Mouse (Mus musculus): Measurements from ENCODE around the gene Gm28047. TPM values are rescaled to one million over a fixed set of nuclear protein-coding genes. Genes with fewer than 3 reads are reported as not detected.
"Not testable (repeated sequence)": the region's sequence is repeated elsewhere in the genome, so short reads cannot be mapped to it uniquely, and the experiment has no call there.

Gene Gm28047
- polyA plus RNA-seq, 2 experiments, result not detected

DNA sequence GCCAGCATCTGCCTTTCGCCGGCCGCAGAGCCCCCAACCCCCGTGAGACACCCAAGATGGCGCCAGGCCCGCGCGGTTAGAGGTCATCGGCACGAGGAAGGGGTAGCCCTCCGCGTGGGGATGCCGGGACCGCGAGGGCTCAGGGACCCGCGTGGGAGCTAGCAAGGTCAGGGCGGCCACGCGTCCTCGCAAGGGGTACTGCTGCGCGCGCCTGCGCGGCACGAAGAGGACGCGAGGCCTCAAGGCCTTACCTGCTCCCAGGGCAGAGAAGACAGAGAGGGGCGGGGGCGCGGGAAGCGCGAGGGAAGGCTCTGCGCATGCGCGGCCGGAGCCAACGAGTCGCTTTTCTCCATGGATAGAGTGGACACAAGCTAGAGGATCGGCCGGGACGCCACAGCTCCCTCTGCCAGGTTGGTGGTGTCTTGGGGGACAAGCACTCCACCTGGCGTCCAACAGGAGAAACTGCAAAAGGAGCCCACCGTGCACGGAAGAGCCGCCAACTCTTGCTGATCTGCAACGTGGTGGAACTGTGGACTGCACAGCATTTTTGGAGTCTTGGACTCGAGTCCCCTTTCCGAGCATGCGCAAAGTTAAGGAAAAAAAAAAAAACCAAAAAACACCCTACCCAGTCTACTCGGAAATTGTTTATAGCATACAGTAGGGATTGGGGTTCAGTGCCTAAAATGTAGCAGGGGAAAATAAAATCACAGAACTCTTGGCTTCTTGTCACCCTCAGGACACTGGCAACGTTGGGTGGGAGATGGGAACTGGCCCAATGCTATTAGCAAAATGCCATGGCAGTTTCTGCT lies 46.1 kb upstream of the Gm28047 start:
- H3K4me2 ChIP-seq (replicated peaks; ENCODE audit: low read depth, low read length, severe bottlenecking), result peak overlapping the region; percentile 89
- peaks cover 28% of the 10 kb centered on the region for H3K4me1 ChIP-seq (ENCODE audit: control insufficient read depth, insufficient read depth, low read length)
- ATAC-seq (ENCODE audit: low FRiP score, low read depth), result peak; percentile 88
- peak overlapping the region; percentile 100 for H3K27ac ChIP-seq (replicated peaks; ENCODE audit: low read depth, low read length)
- no peaks in the 10 kb centered on the region for H3K27me3 ChIP-seq (ENCODE audit: control insufficient read depth, insufficient read depth, low read length)
- TF ChIP-seq POLR2A (IDR thresholded peaks at IDR 0.05; ENCODE audit: borderline replicate concordance, extremely low read depth, insufficient read depth, insufficient read length), result peak; percentile 96
- peak overlapping the region; percentile 78 for H3K4me3 ChIP-seq (replicated peaks; ENCODE audit: low read length)
- peaks cover 28% of the 10 kb centered on the region for H3K36me3 ChIP-seq (ENCODE audit: control insufficient read depth, insufficient read depth, low read length)
- under 1% methylated on average over 51 of the region's 53 CpGs for WGBS
- no peaks in the 10 kb centered on the region for H3K9me3 ChIP-seq (ENCODE audit: control insufficient read depth, low read length)
- peak; percentile 98 for DNase-seq (ENCODE audit: low spot score)
- peak overlapping the region; percentile 97 for H3K9ac ChIP-seq (ENCODE audit: low read depth, low read length, severe bottlenecking)

DNA sequence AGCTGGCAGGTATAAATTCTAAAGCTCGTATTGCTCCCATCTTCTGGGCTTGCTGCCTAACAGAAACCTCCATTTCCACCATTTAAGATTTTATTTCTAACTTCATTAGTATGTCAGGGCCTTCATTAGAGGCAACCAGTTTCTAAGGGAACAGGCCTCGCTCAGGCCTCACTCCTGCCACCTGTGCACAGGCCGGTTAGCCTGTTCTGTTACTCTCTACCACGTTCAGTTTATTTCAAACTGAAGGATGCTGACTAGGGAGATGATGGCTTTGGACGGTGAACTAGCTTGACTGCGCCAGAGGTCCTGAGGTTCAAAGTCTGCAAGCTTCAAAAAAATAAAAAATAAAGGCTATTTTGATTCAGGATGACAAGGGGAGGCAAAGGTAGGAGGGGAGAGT lies 45.4 kb upstream of the Gm28047 start:
- Histone ChIP-seq H3K36me3 (ENCODE audit: control insufficient read depth, insufficient read depth, low read length) (peaks cover 34% of the 10 kb centered on the region), H3K27ac (replicated peaks; ENCODE audit: low read depth, low read length) (peak overlapping the region; percentile 90), H3K27me3 (ENCODE audit: control insufficient read depth, insufficient read depth, low read length) (no peaks in the 10 kb centered on the region), H3K9ac (ENCODE audit: low read depth, low read length, severe bottlenecking) (peak overlapping the region; percentile 97), H3K4me3 (replicated peaks; ENCODE audit: low read length) (peak overlapping the region; percentile 78), H3K4me2 (replicated peaks; ENCODE audit: low read depth, low read length, severe bottlenecking) (peak overlapping the region; percentile 89), H3K9me3 (ENCODE audit: control insufficient read depth, low read length) (no peaks in the 10 kb centered on the region), H3K4me1 (ENCODE audit: control insufficient read depth, insufficient read depth, low read length) (peaks cover 28% of the 10 kb centered on the region)
- no peak for ATAC-seq (ENCODE audit: low FRiP score, low read depth)
- 7% methylated on average over 6 of the region's 6 CpGs for WGBS
- TF ChIP-seq POLR2A (IDR thresholded peaks at IDR 0.05; ENCODE audit: borderline replicate concordance, extremely low read depth, insufficient read depth, insufficient read length), result no peak
- no peak for DNase-seq (ENCODE audit: low spot score)

DNA sequence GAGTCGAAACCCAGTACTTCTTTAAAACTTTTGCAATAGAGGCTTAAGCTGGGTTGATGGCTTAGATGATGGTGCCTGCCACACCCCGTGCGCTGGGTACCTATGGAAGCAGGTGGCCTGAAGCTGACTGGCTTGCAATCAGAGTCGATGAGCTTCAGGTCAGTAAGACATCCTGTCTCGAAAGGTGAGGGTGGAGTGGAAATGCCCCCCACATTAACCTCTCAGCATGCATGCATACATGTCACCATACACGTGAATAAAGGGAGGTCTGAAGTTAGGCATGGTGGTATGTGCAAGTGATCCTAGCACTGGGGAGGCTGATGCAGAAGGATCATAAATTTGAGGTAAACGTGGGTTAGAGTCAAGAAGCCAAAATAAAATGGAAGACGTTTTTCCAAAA lies 44.7 kb upstream of the Gm28047 start:
- no peak for DNase-seq (ENCODE audit: low spot score)
- Histone ChIP-seq H3K27me3 (ENCODE audit: control insufficient read depth, insufficient read depth, low read length) (no peaks in the 10 kb centered on the region), H3K9me3 (ENCODE audit: control insufficient read depth, low read length) (no peaks in the 10 kb centered on the region), H3K4me1 (ENCODE audit: control insufficient read depth, insufficient read depth, low read length) (peaks cover 28% of the 10 kb centered on the region), H3K27ac (replicated peaks; ENCODE audit: low read depth, low read length) (no peak overlapping the region), H3K4me2 (replicated peaks; ENCODE audit: low read depth, low read length, severe bottlenecking) (peak overlapping the region; percentile 89), H3K36me3 (ENCODE audit: control insufficient read depth, insufficient read depth, low read length) (peaks cover 41% of the 10 kb centered on the region), H3K4me3 (replicated peaks; ENCODE audit: low read length) (peak overlapping the region; percentile 78), H3K9ac (ENCODE audit: low read depth, low read length, severe bottlenecking) (no peak overlapping the region)
- ATAC-seq (ENCODE audit: low FRiP score, low read depth), result no peak
- no peak for TF ChIP-seq POLR2A (IDR thresholded peaks at IDR 0.05; ENCODE audit: borderline replicate concordance, extremely low read depth, insufficient read depth, insufficient read length)
- 76% methylated on average over 8 of the region's 8 CpGs for WGBS

DNA sequence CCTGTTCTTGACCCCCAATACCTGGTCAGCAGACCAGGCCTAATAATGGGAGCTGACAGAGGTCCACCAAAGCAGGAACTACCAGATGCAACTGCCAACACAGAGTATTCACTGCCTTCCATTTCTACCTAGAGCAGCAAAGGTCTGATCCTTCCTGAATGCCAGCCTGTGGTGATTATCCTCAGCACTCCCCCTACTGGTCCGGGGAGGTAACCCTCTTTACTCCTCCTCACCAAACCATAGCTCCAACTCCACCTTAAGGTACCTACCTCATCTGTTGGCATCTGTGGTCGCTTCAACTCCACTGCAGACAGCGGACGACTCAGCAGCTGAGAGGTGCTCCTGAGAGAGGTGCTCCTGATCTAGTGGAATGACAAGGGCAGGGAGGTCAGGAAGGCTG lies 40.6 kb upstream of the Gm28047 start:
- Histone ChIP-seq H3K4me2 (replicated peaks; ENCODE audit: low read depth, low read length, severe bottlenecking) (no peak overlapping the region), H3K9ac (ENCODE audit: low read depth, low read length, severe bottlenecking) (no peak overlapping the region), H3K27me3 (ENCODE audit: control insufficient read depth, insufficient read depth, low read length) (no peaks in the 10 kb centered on the region), H3K36me3 (ENCODE audit: control insufficient read depth, insufficient read depth, low read length) (peaks cover 76% of the 10 kb centered on the region), H3K9me3 (ENCODE audit: control insufficient read depth, low read length) (no peaks in the 10 kb centered on the region), H3K4me3 (replicated peaks; ENCODE audit: low read length) (no peak overlapping the region), H3K27ac (replicated peaks; ENCODE audit: low read depth, low read length) (no peak overlapping the region), H3K4me1 (ENCODE audit: control insufficient read depth, insufficient read depth, low read length) (peaks cover 8% of the 10 kb centered on the region)
- peak; percentile 63 for DNase-seq (ENCODE audit: low spot score)
- 58% methylated on average over 4 of the region's 4 CpGs for WGBS
- no peak for TF ChIP-seq POLR2A (IDR thresholded peaks at IDR 0.05; ENCODE audit: borderline replicate concordance, extremely low read depth, insufficient read depth, insufficient read length)
- no peak for ATAC-seq (ENCODE audit: low FRiP score, low read depth)

DNA sequence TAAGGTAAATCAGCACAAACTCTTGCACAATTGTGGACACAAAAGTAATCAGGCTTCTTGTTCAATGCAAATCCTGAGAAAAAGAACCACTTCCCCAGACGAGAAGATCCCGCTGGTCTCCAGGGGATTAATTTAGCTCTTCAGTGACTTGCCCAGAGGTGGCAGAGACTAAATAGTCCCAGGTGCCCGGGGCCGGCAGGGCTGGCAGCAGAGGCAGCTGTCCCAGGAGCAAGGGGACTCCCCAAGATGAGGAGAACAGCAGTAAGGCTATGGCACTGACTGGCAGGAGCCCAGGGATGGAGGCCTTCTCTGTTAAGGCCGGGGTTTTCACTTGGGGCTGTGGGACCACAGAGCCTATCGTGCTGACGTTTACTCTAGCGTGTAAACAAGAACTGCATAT lies 39.0 kb upstream of the Gm28047 start:
- peaks cover 82% of the 10 kb centered on the region for H3K36me3 ChIP-seq (ENCODE audit: control insufficient read depth, insufficient read depth, low read length)
- ATAC-seq (ENCODE audit: low FRiP score, low read depth), result no peak

DNA sequence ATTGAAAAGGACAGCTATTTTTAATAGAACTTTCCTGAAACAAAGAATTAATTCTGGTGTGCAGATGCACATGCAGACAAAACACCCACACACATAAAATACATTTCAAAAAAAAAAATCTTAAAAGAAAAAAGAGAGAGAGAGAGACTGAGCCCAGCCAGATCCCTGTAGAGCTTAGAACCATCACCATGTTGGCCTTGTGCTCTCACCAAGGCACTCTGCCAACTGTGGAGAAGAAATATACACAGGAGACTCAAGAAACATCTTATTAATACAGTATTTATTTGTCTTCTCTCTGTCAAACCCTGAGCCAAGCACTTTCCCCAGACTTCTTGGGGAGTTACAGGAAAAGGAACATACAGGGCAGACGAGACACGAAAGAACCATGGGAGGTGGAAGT lies 37.7 kb upstream of the Gm28047 start:
- Histone ChIP-seq H3K4me1 (ENCODE audit: control insufficient read depth, insufficient read depth, low read length) (peaks cover 13% of the 10 kb centered on the region), H3K36me3 (ENCODE audit: control insufficient read depth, insufficient read depth, low read length) (peaks cover 71% of the 10 kb centered on the region)
- not testable (repeated sequence) for H3K9me3 ChIP-seq (ENCODE audit: control insufficient read depth, low read length); ATAC-seq (ENCODE audit: low FRiP score, low read depth); H3K4me2 ChIP-seq (replicated peaks; ENCODE audit: low read depth, low read length, severe bottlenecking); H3K27ac ChIP-seq (replicated peaks; ENCODE audit: low read depth, low read length); DNase-seq (ENCODE audit: low spot score); H3K27me3 ChIP-seq (ENCODE audit: control insufficient read depth, insufficient read depth, low read length); H3K4me3 ChIP-seq (replicated peaks; ENCODE audit: low read length); H3K9ac ChIP-seq (ENCODE audit: low read depth, low read length, severe bottlenecking)
- no CpG with 5 or more reads among the region's 2 CpGs for WGBS

More for the DNA sequence above, 39.0 kb upstream of the Gm28047 start:
- Histone ChIP-seq H3K4me1 (ENCODE audit: control insufficient read depth, insufficient read depth, low read length) (peaks cover 5% of the 10 kb centered on the region; the same call in 1 of the 2 replicates), H3K4me3 (replicated peaks; ENCODE audit: low read length) (no peak overlapping the region), H3K27me3 (ENCODE audit: control insufficient read depth, insufficient read depth, low read length) (no peaks in the 10 kb centered on the region), H3K4me2 (replicated peaks; ENCODE audit: low read depth, low read length, severe bottlenecking) (no peak overlapping the region), H3K27ac (replicated peaks; ENCODE audit: low read depth, low read length) (no peak overlapping the region), H3K9me3 (ENCODE audit: control insufficient read depth, low read length) (no peaks in the 10 kb centered on the region), H3K9ac (ENCODE audit: low read depth, low read length, severe bottlenecking) (no peak overlapping the region)
- no peak for TF ChIP-seq POLR2A (IDR thresholded peaks at IDR 0.05; ENCODE audit: borderline replicate concordance, extremely low read depth, insufficient read depth, insufficient read length)
- no peak for DNase-seq (ENCODE audit: low spot score)
- 88% methylated on average over 8 of the region's 8 CpGs for WGBS
